In the genomic region with DNA sequence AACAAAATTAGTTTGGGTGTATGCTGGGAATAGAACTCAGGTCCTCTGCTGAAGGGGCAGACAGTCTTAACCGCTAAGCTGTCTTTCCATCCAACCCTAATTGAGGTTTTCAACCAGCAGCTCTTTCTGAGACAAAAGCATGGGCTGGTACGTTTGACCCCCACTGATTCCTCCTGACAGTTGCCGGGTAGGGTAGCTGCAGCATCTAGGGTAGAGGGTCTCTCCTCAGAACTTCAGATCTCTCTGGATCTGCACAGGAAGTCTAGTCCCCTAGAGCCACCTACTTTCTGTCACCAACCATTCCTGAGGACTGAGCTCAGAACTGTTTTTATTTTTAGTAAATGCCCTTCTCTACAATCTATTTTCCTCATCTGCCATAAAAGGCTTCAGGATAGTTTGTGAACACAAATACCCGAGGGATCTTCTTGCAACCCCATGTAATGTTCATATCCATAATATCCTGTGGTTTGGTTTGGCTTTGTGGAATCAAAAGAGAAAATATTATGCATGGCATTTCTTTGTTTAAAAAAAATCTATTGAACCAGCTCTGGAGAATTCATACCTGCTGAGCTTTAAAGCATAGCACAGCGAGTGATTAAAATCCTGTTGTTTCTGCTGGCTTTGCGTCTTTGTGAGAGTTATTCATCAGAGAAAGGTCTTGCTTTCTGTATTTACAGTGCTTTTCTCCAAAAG, we compare ENCODE assay signal across 10 mouse cellular contexts. TPM values are rescaled to one million over a fixed set of nuclear protein-coding genes. Genes with fewer than 3 reads are reported as not detected.
DNase-seq lines count a peak whose midpoint lies in the region; ATAC-seq and TF ChIP-seq lines count a peak whose summit lies in the region.
"Had no signal": no experiment of that assay in that cellular context is flagged by ENCODE, and none has a peak within 500 bp of the region (broad histone marks: within the 10 kb centered on the region; RNA-seq: fewer than 3 reads in every experiment).

No protein-coding gene starts in this region.

- no peaks in the 10 kb centered on the region for H3K27me3 ChIP-seq in heart, embryonic 13.5 days (replicated peaks)
- no peaks in the 10 kb centered on the region for H3K27me3 ChIP-seq in Patski
- no peaks in the 10 kb centered on the region for H3K27me3 ChIP-seq in forebrain, embryonic 15.5 days
- H3K27me3 ChIP-seq in midbrain, embryonic 13.5 days: no peaks in the 10 kb centered on the region

- no peak for ATAC-seq in heart, embryonic 13.5 days (ENCODE audit: extremely low read depth, insufficient number of reproducible peaks, low FRiP score, low TSS enrichment)
- peak; percentile 12 for ATAC-seq in Patski
- ATAC-seq in forebrain, embryonic 15.5 days (replicated peaks): peak; percentile 28
- peak; percentile 57 for ATAC-seq in midbrain, embryonic 13.5 days

- POLR2A ChIA-PET in Patski (lab: Charles Lee): no interaction called here

- no peak for TF ChIP-seq CTCF in Patski (IDR thresholded peaks at IDR 0.05)

- DNase-seq in heart, adult 11 months: no peak
- no peak for DNase-seq in Patski (ENCODE audit: low read depth, low spot score)
- no peak for DNase-seq in testis, postnatal 10 days (ENCODE audit: low spot score)
- DNase-seq in left cerebral cortex, adult 8-10 months (ENCODE audit: low spot score in 2 of 2): no peak
- no peak for DNase-seq in right cerebral cortex, postnatal 25 days
- DNase-seq: thymus, postnatal 14 days had no signal

- H3K4me2 ChIP-seq in heart, embryonic 13.5 days: peak overlapping the region; percentile 28
- peak overlapping the region; percentile 29 for H3K4me2 ChIP-seq in forebrain, embryonic 15.5 days (replicated peaks)
- H3K4me2 ChIP-seq in midbrain, embryonic 13.5 days (replicated peaks): peak overlapping the region; percentile 43

- peaks cover 18% of the 10 kb centered on the region for H3K4me1 ChIP-seq in heart, embryonic 13.5 days
- H3K4me1 ChIP-seq in forebrain, embryonic 15.5 days: peaks cover 22% of the 10 kb centered on the region
- peaks cover 27% of the 10 kb centered on the region for H3K4me1 ChIP-seq in midbrain, embryonic 13.5 days (replicated peaks)

- H3K27ac ChIP-seq in heart, embryonic 13.5 days (replicated peaks): peak overlapping the region; percentile 25
- H3K27ac ChIP-seq in forebrain, embryonic 15.5 days (replicated peaks): peak overlapping the region; percentile 83
- peak overlapping the region; percentile 91 for H3K27ac ChIP-seq in midbrain, embryonic 13.5 days
- H3K27ac ChIP-seq: liver, embryonic 14.5 days had no signal

- WGBS in heart, embryonic 13.5 days: 48% methylated on average over 6 of the region's 6 CpGs
- 1% methylated on average over 6 of the region's 6 CpGs for WGBS in forebrain, embryonic 15.5 days
- 8% methylated on average over 6 of the region's 6 CpGs for WGBS in midbrain, embryonic 13.5 days

- CTCF ChIA-PET in Patski (lab: Charles Lee): no interaction called here

- H3K9me3 ChIP-seq in heart, embryonic 13.5 days: no peaks in the 10 kb centered on the region
- H3K9me3 ChIP-seq in forebrain, embryonic 15.5 days: no peaks in the 10 kb centered on the region
- no peaks in the 10 kb centered on the region for H3K9me3 ChIP-seq in midbrain, embryonic 13.5 days

- H3K36me3 ChIP-seq in heart, embryonic 13.5 days: no peaks in the 10 kb centered on the region
- H3K36me3 ChIP-seq in forebrain, embryonic 15.5 days: no peaks in the 10 kb centered on the region
- H3K36me3 ChIP-seq in midbrain, embryonic 13.5 days: no peaks in the 10 kb centered on the region

- in situ Hi-C loops in Patski (cut with MboI; ENCODE audit: low pct_unique_long_range_greater_than_20kb): loop anchor here (25.0 kb wide), 1 partner anchor 1338 kb away; no protein-coding TSS in a partner anchor

- H3K4me3 ChIP-seq in heart, embryonic 13.5 days: no peak overlapping the region
- H3K4me3 ChIP-seq in forebrain, embryonic 15.5 days: no peak overlapping the region
- H3K4me3 ChIP-seq in midbrain, embryonic 13.5 days (replicated peaks): peak overlapping the region; percentile 12; the same call in 1 of the 2 replicates

- H3K9ac ChIP-seq in heart, embryonic 13.5 days: peak overlapping the region; percentile 28; the same call in 1 of the 2 replicates
- H3K9ac ChIP-seq in forebrain, embryonic 15.5 days (replicated peaks): no peak overlapping the region
- H3K9ac ChIP-seq in midbrain, embryonic 13.5 days (replicated peaks): 0 out of 2 replicates have a peak overlapping the region, but pooled peaks have one; percentile 12
- H3K9ac ChIP-seq: liver, embryonic 14.5 days had no signal

RNA-seq across cellular contexts. Expression of gene Ngly1, which starts 48.7 kb away (rescaled TPM):
- polyA plus RNA-seq in heart, embryonic 13.5 days (2015; fragmentation: Nextera tagmentation; extraction: Ambion mirVana): 22.1 and 22.4 TPM in 2 replicates
- 29.6 TPM for polyA plus RNA-seq in Patski (2021)
- polyA plus RNA-seq in forebrain, embryonic 15.5 days (2015; fragmentation: Nextera tagmentation; extraction: Ambion mirVana): 26.0 and 26.4 TPM in 2 replicates
- 24.3 and 26.2 TPM in 2 replicates for polyA plus RNA-seq in midbrain, embryonic 13.5 days (2015; fragmentation: Nextera tagmentation; extraction: Ambion mirVana)
- 10 to 100 TPM; 29.6 to 31.0 (median 30.4) TPM for total RNA-seq in left cerebral cortex, adult 8-10 months (2022)

RNA-seq across cellular contexts. Expression of gene Oxsm, which starts 49.2 kb away (rescaled TPM):
- 2.2 and 2.5 TPM in 2 replicates for polyA plus RNA-seq in heart, embryonic 13.5 days (2015; fragmentation: Nextera tagmentation; extraction: Ambion mirVana)
- 14.8 TPM for polyA plus RNA-seq in Patski (2021)
- 1.7 and 1.9 TPM in 2 replicates for polyA plus RNA-seq in forebrain, embryonic 15.5 days (2015; fragmentation: Nextera tagmentation; extraction: Ambion mirVana)
- 1.9 and 2.0 TPM in 2 replicates for polyA plus RNA-seq in midbrain, embryonic 13.5 days (2015; fragmentation: Nextera tagmentation; extraction: Ambion mirVana)
- total RNA-seq in left cerebral cortex, adult 8-10 months (2022): 10 to 100 TPM; 11.0 to 14.2 (median 12.4) TPM

Comparison
In these comparisons a context has a peak if more than half of its experiments do, and no peak if none do; other contexts are left out.
1. H3K27ac ChIP-seq: peak in every context shown above with its lines; median percentile 91 in midbrain, embryonic 13.5 days; 83 in forebrain, embryonic 15.5 days; 25 in heart, embryonic 13.5 days.